Mouse (Mus musculus) c-Kit-positive CD71-positive TER-119-negative erythroid progenitor cells, embryonic 14.5 days (primary cell): ENCODE data around the gene Edn1.
A peak's percentile ranks its signal among the peaks of the same experiment; 100 is the strongest.

ENCODE experiments used
- DNase-seq: peaks from one replicate; pipeline ENCODE4 v3.0.0-alpha.2; 2013; ENCODE audit warnings: low read depth

The Edn1 gene

DNA sequence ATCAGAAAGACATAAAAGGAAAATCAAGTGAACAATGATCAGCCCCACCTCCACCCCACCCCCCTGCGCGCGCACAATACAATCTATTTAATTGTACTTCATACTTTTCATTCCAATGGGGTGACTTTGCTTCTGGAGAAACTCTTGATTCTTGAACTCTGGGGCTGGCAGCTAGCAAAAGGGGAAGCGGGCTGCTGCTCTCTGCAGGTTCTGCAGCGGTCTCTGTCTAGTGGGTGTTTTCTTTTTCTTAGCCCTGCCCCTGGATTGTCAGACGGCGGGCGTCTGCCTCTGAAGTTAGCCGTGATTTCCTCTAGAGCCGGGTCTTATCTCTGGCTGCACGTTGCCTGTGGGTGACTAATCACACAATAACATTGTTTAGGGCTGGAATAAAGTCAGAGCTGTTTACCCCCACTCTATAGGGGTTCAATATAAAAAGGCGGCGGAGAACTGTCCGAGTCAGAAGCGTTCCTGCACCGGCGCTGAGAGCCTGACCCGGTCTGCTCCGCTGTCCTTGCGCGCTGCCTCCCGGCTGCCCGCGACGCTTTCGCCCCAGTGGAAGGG, at the start of gene Edn1:
Edn1 (plus strand) TSS at position 316 of the 561 bp plus-strand sequence.
- DNase-seq = peak; percentile 27

DNA sequence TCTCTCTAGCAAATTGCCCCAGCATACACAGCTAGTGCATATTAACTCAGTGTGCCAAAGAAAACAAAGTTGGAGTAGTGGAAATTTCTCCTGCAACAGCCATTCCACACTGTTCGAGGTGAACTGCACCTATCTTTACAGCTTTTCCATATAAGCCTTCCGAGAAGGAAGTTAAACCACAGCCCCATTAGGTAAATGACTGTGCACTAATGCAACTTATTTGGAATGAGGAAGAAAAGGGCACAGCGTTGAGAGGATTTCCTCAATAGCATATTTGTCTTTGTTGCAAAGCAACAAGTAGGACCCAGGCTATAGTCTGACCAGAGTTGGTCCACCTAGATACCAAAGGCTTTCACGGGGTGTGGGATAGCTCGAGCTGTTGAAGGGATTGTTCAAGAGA, 47.5 kb upstream of the Edn1 start:
- DNase-seq = no peak

DNA sequence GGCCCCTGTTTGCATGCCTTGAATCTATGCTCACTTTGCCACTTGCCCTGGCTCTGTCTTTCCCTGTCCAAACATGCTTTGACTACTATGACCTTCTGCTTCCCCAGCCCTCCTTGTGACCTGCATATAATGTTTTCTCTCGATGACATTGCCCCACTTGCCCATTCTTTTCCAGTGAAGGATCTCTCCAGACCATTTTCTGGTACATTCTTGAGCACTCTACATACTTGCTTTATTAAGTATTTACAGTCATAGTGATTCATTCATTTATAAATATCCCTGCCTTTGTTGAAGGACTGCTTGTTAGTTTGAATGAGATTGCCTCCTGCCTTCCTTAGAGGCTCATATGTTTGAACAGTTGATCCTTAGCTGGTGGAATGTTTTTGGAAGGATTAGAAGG, 46.2 kb upstream of the Edn1 start:
- no peak for DNase-seq

DNA sequence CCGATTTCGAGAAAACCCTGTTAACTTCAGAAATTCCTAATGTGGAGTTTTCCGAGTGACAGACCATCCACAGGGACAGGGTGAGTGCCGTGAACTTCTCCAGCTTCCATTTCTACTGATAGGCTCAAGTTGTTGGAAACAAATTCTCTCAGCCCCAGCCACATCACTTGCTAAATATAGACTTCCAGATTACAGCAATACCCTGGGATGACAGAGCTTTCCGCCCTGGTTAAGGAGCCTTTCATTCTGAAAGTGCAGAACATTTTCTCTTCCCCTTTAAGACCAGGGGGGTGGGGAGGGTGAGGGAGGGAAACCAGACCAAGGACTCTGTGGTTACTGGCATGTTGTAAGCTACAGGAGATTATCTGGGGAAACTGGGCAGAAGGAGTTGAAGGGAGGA, 42.9 kb upstream of the Edn1 start:
- DNase-seq = no peak

DNA sequence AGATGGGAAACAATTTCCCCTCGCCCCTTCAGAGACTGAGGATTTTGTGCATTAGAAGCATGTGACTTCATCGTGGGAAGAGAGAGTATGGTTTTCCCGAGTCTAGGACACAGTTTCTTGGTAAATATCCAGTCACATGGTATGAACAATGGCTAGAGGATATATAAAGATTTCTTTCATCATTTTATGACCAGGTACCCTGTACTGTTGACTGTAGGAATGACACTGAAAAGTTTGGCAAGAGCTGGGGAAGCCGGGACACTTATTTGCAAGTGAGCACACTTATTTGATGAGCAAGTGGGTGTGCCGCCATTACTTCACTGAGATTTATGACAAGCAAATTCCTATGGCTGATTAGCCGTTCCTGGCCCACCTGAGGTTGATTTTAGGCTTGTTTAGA, 40.6 kb upstream of the Edn1 start:
- no peak for DNase-seq

DNA sequence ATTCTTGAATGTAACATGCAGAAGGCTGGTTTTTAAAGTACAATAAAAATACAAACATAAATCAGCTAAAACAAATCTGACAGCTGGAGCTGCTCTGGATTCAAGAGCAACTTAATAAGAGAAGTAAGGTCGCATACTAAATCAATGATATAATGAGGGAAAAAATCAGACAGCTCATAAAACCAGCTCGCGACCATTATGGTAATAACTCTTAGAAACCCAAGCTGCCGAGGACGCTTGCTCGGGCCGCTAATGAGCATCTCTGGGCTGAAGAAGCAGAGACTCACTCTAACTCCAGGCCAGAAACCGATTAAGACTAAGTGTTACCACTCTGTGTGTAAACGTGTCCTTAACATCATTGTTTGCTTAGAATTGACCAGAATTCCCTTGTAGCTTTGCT, 31.2 kb upstream of the Edn1 start:
- no peak for DNase-seq

DNA sequence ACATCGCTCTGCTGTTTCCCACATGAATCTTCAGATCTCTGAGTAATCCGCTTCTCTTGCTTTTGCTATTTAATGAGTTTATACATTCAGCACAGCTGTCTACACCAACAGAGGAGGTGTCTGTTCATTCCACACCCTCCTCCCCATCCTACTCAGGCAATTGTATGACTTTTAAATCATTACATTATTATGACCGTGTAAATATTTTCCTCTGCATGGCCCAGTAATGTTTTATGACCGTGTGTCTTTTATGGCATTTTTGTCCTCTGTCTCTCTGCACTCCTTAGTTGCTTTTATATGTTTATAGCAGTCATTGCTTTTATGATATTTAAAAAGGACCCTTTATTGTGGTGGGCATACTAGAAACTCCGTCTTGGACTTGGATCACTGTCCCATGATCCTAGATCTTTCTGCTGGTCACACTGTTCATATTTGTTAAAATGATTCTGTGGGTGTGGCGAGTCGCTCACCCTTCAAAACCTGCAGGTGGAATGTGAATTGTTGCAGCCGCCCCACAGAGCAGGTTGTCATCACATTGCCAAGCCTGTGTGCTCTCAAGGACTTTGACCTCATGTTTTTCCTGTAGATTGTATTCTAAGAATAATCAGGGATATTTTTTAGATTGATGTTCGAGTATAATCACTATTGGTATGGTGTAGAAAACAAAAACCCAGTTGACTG, 24.4 kb upstream of the Edn1 start:
- DNase-seq = no peak

DNA sequence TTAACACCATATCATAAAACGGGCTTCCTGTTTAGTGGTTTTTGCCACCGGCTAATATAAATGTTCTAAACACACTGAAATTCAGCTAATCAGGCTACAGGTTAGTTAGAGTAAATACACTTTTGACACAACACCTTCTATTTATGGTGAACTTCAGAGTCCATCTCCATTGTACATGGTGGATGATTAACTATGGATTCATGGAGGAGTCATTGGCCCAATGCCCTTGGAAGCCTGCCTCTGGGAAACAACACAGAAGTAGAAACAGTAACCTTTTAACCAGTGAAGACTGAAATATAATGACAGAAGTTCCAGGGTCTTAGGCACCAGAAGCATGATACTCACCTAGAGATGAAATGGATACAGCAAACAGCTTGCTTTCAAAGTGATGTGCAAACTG, 23.5 kb upstream of the Edn1 start:
- DNase-seq = no peak

DNA sequence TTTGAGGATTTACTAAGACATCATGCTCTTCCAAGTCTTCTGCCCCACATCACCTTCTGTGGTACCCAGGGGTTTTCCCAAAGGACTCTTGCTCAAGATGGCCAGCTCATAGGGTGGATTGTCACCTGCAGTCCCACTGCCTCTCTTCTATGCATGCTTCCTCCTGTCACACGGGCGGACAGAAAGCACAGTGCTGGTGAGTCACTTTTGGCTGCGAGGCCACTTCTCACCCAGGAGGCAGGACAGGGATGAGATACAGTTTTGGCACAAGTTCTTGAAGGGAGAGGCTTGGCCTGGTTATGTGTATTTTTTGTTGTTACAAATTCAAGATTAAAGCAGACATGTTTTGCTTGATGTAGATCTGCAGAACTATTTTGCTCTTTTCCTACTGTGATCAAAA, 15.4 kb upstream of the Edn1 start:
- no peak for DNase-seq

DNA sequence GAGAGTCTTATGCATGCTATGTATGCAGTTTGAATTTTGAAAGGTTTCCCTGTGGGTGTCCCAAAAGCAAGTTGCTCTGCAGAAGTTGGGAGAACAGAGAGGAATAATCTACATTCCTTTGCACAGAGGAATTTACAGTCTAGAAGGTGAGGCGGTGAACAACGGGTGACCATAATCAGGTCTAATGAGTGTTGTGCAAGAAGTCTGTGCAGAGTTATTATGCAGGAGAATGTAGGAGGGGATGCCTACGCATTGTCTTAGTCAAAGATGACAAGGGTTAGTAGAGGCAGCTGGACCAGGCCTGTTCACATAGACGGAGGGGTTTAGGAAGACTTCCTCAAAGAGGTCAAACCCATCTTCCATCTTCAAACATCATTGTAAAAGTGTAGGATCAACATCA, 14.5 kb upstream of the Edn1 start:
- DNase-seq = no peak

DNA sequence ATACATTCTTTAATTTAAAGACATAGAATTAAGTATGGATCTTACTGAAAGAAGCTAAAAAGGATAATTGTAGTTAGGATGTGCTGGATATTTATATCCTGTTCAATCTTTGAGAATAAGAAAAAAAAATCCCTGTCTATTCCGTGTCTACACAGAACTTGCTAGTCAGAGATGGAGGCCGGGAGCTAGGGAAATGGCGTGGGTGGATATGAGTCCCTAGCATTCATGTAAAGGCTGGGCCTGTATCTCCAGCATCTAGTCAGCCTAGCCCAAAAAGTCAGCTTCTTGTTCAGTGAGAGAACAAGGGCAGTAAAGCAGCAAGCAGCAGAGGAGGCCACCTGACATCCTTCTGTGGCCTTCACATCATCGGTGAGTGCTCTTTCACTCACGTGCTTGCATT, 8.7 kb upstream of the Edn1 start:
- no peak for DNase-seq

DNA sequence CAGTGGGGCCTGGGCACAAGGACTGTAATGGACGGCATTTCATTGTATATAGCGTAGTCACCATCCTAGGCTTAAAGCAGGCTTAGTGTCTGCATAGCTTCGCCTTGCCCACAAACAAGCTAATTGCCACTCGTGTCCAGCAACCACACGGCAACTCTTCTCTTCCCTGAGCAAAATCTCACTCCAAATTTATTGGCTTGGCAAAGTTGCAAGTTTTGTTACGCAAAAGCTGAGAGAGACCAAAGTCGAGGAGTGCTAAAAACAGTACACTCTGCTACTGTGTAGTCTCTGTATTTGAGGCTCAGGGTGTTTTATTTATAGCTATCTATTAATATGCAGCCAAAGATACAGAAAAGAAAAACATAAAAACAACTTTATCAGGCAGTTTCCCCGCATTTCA, 3.0 kb upstream of the Edn1 start:
- no peak for DNase-seq

DNA sequence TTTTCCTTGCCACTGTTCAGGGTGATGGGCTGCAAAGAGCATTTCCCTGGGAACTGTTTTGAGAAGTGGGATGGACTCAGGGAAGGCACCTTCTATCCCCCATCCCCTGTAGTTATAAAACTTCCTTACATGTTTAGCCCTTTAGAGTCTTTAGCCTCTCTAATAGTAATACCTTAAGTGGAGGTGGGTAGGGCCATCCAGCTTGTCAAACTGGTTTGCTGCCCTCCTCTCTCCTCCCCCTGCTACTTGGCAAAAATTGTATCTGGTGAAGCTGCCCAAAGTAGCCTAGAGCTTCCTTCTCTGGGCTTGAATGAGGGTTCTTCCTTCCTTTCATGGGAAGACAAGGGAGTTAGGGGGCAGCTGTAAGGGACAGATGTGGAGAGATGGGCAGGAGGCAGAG, 2.5 kb upstream of the Edn1 start:
- no peak for DNase-seq

DNA sequence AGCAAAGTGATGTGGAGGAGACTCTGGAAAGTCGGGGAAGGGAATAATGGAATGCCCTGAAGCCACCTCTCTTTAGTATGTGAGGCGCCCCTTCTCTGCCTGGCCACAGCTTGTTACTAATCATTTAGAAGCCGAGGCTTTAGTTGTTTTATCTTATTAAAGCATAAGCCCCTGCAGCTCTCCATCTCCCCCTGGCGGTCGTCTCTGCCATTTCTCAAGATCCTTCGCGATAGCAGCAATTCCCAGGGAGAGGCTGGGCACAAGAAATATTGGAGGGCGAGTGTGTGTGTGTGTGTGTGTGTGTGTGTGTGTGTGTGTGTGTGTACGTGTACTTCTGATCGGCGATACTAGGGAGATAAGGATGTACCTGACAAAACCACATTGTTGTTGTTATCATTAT, 709 bp upstream of the Edn1 start:
- DNase-seq = peak; percentile 17

DNA sequence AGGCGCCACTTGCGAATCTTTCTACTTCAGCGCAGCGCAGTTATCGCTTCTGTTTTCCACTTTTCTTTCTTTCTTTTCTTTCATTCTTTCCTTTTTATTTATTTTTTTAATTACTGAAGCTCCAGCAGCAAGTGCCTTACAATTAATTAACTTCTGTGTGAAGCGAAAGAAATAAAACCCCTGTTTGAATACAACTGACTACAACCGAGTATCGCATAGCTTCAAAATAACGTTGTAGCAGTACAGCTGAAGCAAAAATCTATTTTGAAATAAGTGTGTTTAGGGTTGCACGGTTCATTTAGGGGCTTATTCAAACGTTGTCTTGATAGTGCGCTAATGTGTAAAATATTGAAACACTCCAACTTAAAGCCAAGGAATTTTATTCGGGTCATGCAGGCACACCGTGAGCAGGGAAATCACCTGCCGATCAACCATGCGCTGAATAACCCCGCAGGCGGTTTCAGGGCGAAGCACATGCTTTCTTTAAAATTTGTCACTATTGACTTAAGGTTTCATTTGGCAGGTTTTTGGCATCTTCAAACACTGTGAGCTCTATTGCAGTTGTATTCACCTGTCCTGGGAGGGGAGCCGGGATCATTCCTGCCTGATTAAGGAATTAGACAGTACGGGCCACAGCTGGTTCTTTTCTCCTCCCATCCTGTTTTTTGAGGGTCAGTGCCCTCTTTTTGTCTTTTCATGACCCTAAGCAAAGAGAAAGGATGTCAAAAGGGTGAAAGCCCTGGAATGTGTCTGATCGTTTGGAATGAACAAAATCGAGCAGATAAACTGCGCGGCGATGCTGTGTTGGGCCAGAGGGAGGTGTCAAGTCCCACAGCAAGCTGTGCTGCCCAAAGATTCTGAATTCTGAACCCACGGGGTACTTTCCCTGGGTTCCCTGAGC, 935 bp downstream of the Edn1 start:
- DNase-seq = no peak

DNA sequence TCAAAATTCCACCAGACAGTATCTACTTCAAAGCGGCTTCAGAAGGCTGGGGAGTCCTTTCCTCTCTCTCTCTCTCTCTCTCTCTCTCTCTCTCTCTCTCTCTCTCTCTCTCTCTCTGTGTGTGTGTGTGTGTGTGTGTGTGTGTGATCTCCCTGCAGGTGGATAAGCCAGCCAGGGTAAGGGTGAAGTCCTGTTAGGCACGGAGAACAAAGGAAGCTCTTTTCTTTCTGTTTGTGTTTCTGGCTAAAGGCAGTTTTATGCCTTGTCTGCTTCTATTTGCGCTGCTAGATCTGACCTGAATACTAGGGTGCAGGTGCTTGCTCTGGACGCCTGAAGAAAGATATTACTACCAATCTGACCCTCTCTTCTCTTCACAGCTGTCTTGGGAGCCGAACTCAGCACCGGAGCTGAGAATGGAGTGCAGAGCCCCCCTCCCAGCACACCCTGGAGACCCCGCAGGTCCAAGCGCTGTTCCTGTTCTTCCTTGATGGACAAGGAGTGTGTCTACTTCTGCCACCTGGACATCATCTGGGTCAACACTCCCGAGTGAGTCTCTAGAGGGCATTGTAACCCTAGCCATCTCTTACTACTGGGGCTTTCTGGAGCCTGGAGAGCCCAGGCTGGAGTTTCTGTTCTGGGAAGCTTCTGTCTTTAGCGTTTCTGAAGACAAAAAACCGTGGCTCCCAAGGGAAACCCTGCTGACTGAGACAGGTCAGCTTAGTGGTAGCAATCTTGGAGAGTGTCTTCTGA, 2.1 kb downstream of the Edn1 start:
- no peak for DNase-seq

DNA sequence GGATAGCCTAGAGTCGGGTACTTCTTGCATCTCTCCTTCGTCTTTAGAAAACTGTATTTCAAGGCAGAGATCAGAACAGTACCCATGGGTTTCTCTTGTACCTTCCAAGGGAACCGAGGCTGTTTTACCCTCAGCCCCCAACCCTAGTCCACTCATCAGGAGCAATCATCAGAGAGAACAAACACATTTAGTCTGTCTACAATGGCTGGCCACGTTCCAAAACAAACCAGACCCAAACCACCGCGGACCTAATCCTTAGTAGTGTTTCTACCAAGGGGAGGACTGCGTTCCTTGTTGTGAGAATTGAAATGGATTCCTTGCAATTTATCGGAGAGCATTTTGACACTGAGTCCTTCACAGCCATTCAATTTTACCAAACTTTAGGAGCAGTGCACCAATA, 2.9 kb downstream of the Edn1 start:
- no peak for DNase-seq

DNA sequence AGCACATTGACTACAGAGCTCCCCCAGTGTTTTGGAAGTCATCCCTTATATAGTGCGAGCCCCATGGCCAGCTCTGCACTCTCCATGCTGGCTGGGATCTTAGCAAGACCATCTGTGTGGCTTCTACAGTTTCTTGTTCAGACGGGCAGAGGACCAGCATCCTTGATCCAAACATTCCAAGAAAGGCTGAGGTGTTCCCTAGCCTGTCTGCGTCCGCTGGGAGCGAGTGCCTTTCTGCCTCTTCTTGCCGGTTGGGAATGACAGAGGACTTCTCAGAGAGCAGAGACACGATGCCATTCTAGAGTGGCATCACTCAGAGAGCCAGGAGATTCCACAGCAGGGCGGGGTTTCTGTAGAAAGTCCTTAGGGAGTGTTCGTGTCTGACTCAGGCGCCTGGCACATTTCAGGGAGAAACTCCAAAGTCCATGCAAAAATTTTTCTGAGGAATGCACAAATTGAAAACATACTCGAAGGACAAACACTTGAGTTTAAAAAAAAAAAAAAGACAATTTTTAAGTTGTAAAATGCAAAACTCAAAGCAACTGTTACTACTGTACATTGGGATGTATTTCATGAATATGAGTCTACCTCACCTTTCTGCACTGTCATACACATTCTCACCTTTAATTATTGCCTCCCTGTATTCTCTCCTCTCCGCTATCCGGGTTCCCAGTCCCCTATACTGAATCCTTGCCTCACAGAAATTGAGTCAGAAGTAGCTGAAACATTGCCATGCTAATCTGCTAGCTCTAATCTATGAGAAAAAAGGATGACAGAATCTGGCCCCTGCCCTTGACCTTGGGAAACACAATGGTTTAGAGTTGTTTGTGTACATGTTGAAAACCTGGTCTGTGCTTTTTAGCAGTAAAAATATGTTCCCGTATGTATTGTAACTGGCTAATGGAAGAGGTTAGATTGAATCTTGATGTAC, 5.9 kb downstream of the Edn1 start:
- DNase-seq = no peak

DNA sequence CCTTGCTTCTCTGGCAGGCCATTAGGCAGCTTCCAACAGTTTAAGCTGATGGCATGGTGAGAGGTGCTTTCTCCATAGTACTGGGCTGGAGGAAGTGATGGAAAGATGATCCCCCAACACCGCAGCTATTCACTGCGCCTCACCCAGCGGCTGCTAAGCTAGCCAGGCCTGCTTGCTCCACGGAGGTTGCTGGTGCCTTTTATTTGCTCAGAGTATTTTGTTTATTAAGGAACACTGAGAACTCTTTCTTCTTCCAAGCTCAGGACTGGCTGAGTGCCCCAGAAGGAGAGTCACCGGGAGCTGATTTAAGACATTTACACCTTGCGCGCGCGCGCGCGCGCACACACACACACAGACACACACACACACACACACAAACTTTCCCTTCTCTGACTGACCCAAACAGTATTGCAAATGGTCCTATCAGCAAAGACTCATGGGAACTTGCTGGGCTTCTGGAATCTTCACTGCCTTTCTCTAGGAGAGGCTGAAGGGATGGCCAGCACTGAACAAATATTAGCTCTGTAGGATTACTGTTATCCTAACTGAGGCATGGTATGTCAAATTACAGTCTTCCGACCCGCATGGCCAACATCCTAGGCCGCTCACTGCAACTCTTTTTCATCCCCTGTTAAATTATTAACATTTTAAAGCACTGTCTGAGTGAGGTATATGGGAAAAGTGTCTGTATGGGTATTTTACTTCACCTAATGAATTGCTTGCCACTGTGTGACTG, 7.3 kb downstream of the Edn1 start:
- DNase-seq = no peak

DNA sequence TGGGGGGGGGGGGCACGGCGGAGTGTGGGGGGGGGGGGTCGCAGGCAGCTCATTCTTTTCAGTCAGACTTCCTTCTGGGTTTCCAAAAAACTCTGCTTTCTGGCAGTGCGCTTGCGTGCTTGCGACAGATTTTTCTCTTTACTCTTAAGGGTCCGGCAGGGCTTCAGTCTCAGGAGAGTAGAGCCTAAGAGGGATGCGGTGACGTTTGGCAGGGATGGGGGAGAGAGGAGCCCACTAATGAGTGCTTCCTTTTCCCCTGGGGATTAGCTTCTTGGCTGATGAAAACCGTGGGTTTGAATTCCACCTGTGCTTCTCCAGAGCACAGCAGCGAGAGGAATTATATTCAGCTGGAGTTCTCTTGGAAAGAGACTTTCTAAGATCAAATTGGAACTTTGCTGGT, 8.5 kb downstream of the Edn1 start:
- DNase-seq = no peak

DNA sequence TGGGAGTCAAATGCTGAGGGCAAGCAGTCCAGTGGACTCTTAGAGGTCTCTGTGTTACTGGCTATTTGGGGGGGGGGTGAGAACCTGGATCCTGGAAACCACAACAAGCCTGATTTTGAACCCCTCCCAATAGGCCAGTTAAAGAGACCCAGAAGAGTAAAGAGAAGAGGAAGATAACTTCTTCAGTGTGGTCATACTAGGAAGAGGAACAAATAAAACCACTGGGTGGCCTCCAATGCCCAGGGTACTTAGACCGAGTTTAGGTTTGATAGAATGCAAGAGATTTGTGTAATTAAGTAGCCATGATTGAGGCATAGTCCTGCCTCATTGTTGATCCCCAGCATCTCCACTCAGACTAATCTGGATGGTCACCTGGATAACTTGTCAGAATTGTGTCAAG, 14.4 kb downstream of the Edn1 start:
- DNase-seq = no peak
